Mouse (Mus musculus) gastrocnemius, postnatal 10 days (tissue): ENCODE measurements around the gene Psors1c2. TPM values are rescaled to one million over a fixed set of nuclear protein-coding genes. Genes with fewer than 3 reads are reported as not detected.
A peak's percentile ranks its signal among the peaks of the same experiment; 100 is the strongest.

Experiments used
- DNase-seq: peaks from one replicate; pipeline ENCODE4 v3.0.0; 2021; ENCODE audit warnings: mixed read lengths
- total RNA-seq, 2 experiments: library from RNA; stranded (reverse); gene quantifications; 2 replicates each; pipeline ENCODE4 v1.2.3; 2021

Psors1c2 gene
- total RNA-seq, 2 experiments from 2014 or later, result not detected

- DNase-seq, result no peak
Observed at GRCm38 (mm10) chr17:35558216-35558615, 25.2 kb downstream of the Psors1c2 start.

GRCm38 (mm10) chr17:35567150-35567549 lies 34.1 kb downstream of the Psors1c2 start, which contains the start of gene 2300002M23Rik:
TSS of gene 2300002M23Rik (plus strand) at chr17:35567450.
- DNase-seq, result no peak

- no peak for DNase-seq
Observed at GRCm38 (mm10) chr17:35567767-35568166, 34.8 kb downstream of the Psors1c2 start.

- DNase-seq, result no peak
Observed at GRCm38 (mm10) chr17:35569091-35569944, 36.3 kb downstream of the Psors1c2 start.

GRCm38 (mm10) chr17:35570836-35571235 lies 37.8 kb downstream of the Psors1c2 start:
- no peak for DNase-seq

- DNase-seq, result no peak
Observed at GRCm38 (mm10) chr17:35571477-35571876, 38.5 kb downstream of the Psors1c2 start.

GRCm38 (mm10) chr17:35578211-35578610 lies 45.2 kb downstream of the Psors1c2 start:
- DNase-seq, result peak; percentile 84

GRCm38 (mm10) chr17:35582900-35583299 lies 49.9 kb downstream of the Psors1c2 start:
- no peak for DNase-seq

Other genes with a start within 250 kb of the Psors1c2 start
- gene H2-Q1, start 212.8 kb upstream of the Psors1c2 start, total RNA-seq, result under 1 TPM; 0.23 to 0.70 TPM
- gene H2-Q2, start 191.0 kb upstream of the Psors1c2 start, total RNA-seq, result under 1 TPM; 0.34 to 0.45 TPM
- 1 to 10 TPM; 5.1 to 6.0 TPM for gene H2-Q4, start 153.6 kb upstream of the Psors1c2 start, total RNA-seq
- gene H2-Q6, start 108.4 kb upstream of the Psors1c2 start, total RNA-seq, result under 1 TPM in 1 of 2 experiments, not detected in 1; 0.43 TPM
- 1 to 10 TPM in 1 of 2 experiments, under 1 TPM in 1; 0.68 to 1.4 TPM for gene H2-Q7, start 94.0 kb upstream of the Psors1c2 start, total RNA-seq
- under 1 TPM; 0.14 to 0.52 TPM for gene H2-Q10, start 63.1 kb upstream of the Psors1c2 start, total RNA-seq
- gene Pou5f1, start 27.2 kb upstream of the Psors1c2 start, total RNA-seq, result not detected
- 10 to 100 TPM; 11.6 to 13.6 TPM for gene Tcf19, start 16.4 kb upstream of the Psors1c2 start, total RNA-seq
- 1 to 10 TPM; 5.0 to 6.8 TPM for gene Cchcr1, start 16.1 kb upstream of the Psors1c2 start, total RNA-seq
- gene Cdsn, start 18.9 kb downstream of the Psors1c2 start, total RNA-seq, result under 1 TPM; 0.14 to 0.19 TPM
- not detected for gene 2300002M23Rik, start 34.2 kb downstream of the Psors1c2 start, total RNA-seq
- not detected for gene Sfta2, start 68.3 kb downstream of the Psors1c2 start, total RNA-seq
- not detected for gene Gm9573, start 93.4 kb downstream of the Psors1c2 start, total RNA-seq
- not detected for gene Mucl3, start 110.5 kb downstream of the Psors1c2 start, total RNA-seq
- 10 to 100 TPM; 17.0 to 24.0 TPM for gene Vars2, start 134.4 kb downstream of the Psors1c2 start, total RNA-seq
- gene Gtf2h4, start 140.5 kb downstream of the Psors1c2 start, total RNA-seq, result 10 to 100 TPM; 18.2 to 20.5 TPM
- 10 to 100 TPM; 35.2 to 42.8 TPM for gene Ddr1, start 171.4 kb downstream of the Psors1c2 start, total RNA-seq